Mouse (Mus musculus) layer of hippocampus, adult 2 months (tissue): Measurements from ENCODE around the gene Ddx23. TPM values are rescaled to one million over a fixed set of nuclear protein-coding genes. Genes with fewer than 3 reads are reported as not detected.

Source experiments
- DNase-seq, 2 experiments: peaks; one replicate each; pipeline ENCODE4 v3.0.0; 2022; ENCODE audit warnings: low spot score in 2 of 2
- H3K27ac ChIP-seq: fragments of 200-600 bp; 2 replicates; pipeline ENCODE4 v1.8.1; 2022
- H3K4me3 ChIP-seq: fragments of 200-600 bp; 2 replicates; pipeline ENCODE4 v1.8.1; 2022; ENCODE audit warnings: mild to moderate bottlenecking
- CTCF ChIP-seq: fragments of 200-600 bp; conservative IDR thresholded peaks from 2 replicates; pipeline ENCODE4 v1.8.1; 2022; ENCODE audit warnings: antibody characterized with exemption, mild to moderate bottlenecking, moderate library complexity
- total RNA-seq, 2 experiments: library from RNA; stranded (reverse); gene quantifications; 2 replicates each; pipeline ENCODE4 v1.2.3; 2021

Ddx23 gene
- total RNA-seq, 2 experiments from 2014 or later = 79.7 to 87.4 TPM

DNA sequence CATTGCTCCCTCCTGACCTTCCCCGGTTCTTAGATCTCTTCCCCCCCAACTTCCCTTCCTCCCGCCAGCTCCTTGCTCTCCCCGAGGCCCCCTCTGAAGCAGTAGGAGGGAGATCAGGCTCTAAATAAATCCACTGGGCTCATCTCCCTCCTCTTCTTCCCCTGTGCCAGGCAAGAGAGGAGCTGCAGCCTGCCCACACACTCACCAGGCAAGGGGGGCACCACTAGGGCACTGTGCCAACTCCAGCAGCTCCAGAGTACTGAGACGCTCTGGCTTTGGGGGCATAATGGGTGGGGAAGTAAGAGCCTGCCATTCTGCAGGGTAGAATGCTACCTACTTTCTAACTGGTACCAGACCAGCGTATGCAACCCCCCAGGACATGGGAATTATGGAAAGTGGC is 26.2 kb downstream of the Ddx23 start:
- DNase-seq = no peak
- no peak for TF ChIP-seq CTCF
- Histone ChIP-seq H3K27ac (peak overlapping the region; percentile 84; the same call in 1 of the 2 replicates), H3K4me3 (peak overlapping the region; percentile 67)

DNA sequence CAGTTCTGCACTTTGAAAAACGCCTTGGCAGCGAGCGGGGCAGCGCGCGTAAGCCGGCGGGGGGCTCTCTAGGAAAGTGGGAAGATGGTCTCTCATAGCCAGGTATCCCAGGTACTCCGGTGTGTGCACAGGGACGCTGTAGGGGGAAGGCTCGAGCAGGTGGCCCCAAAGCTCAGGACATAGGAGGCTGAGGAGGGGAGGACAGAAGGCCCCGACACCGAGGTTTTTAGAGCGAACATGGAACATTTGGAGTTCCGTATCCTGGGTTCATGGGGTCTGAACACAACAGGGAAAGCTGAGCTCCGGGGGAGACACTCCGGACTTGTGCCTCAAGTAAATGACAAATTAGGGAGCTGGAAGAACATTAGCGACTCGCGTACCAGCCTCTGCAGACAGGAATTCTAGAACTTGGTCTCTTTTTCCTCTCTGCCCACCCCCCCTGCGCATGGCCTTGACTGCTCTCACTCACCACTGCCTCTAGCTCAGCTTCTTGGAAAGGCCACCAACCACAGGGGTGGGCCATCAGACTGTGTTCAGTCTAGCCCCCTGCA is 27.3 kb downstream of the Ddx23 start:
- DNase-seq = no peak
- peak overlapping the region; percentile 84 for H3K27ac ChIP-seq
- H3K4me3 ChIP-seq = peak overlapping the region; percentile 67
- TF ChIP-seq CTCF = no peak

GRCm38 (mm10) chr15:98634541-98635081 is 28.1 kb downstream of the Ddx23 start:
- no peak for TF ChIP-seq CTCF
- Histone ChIP-seq H3K4me3 (peak overlapping the region; percentile 67), H3K27ac (peak overlapping the region; percentile 84)
- DNase-seq = peak; percentile 74 to 85

GRCm38 (mm10) chr15:98633822-98634470 is 28.7 kb downstream of the Ddx23 start:
- peak overlapping the region; percentile 67 for H3K4me3 ChIP-seq
- TF ChIP-seq CTCF = no peak
- peak overlapping the region; percentile 84 for H3K27ac ChIP-seq
- no peak for DNase-seq

GRCm38 (mm10) chr15:98632921-98633320 is 29.8 kb downstream of the Ddx23 start:
- DNase-seq = no peak
- TF ChIP-seq CTCF = no peak
- no peak overlapping the region for H3K27ac ChIP-seq
- peak overlapping the region; percentile 53; the same call in 1 of the 2 replicates for H3K4me3 ChIP-seq

- Histone ChIP-seq H3K4me3 (peak overlapping the region; percentile 53), H3K27ac (no peak overlapping the region)
- DNase-seq = peak in 1 of 2 experiments; percentile 65
- no peak for TF ChIP-seq CTCF
Observed at GRCm38 (mm10) chr15:98632107-98632744, 30.5 kb downstream of the Ddx23 start.

DNA sequence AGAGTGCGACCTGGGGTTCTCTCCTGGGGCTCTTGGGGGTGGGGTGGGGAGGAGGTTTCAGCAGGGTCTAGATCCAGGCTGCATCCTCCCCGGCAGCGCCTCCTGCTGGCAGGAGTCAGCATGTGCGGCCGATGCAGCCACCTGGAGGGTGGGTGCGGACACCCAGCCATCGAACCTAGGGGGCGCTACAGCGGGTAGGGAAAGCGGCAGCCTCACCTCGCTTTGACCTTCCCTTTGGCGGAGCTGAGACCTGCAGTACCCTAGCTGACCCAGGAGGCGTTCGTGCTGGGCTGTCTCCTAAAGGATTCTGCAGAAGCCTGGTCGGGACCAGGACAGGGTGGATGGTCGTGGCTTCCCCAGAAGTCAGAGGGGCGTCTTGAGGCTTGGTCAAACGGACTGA is 31.2 kb downstream of the Ddx23 start:
- H3K27ac ChIP-seq = no peak overlapping the region
- peak; percentile 99 for TF ChIP-seq CTCF
- no peak overlapping the region; the same call in 1 of the 2 replicates for H3K4me3 ChIP-seq
- peak in 1 of 2 experiments; percentile 78 for DNase-seq

GRCm38 (mm10) chr15:98630540-98630939 is 32.2 kb downstream of the Ddx23 start, which contains the start of gene Cacnb3:
Gene Cacnb3, plus strand, starts transcription at chr15:98630840.
- DNase-seq = no peak
- no peak for TF ChIP-seq CTCF
- H3K27ac ChIP-seq = no peak within 1 kb of the TSS

DNA sequence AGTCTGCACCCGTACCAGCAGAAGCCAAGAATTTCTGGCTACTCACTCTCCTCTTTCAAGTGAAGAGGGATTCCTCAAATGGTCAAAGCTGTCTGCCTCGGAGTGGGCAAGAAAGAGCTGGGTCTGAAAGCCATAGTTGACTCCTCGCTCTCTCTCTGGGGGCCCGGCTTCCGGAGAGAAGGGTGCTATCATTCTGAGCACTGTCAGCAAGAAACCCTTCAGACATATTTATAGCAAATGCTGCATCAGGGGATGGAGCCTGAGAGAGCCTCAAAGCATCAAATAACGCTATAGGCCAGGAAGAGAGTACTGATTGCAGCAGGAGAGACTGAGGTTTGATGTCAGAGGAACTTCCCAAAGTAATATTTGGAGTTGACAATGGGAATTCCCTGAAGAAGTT is 33.2 kb downstream of the Ddx23 start:
- no peak for DNase-seq
- no peak overlapping the region for H3K27ac ChIP-seq
- TF ChIP-seq CTCF = no peak
- no peak overlapping the region for H3K4me3 ChIP-seq

More at GRCm38 (mm10) chr15:98630540-98630939, 32.2 kb downstream of the Ddx23 start, which contains the start of gene Cacnb3:
- no peak within 1 kb of the TSS for H3K4me3 ChIP-seq

DNA sequence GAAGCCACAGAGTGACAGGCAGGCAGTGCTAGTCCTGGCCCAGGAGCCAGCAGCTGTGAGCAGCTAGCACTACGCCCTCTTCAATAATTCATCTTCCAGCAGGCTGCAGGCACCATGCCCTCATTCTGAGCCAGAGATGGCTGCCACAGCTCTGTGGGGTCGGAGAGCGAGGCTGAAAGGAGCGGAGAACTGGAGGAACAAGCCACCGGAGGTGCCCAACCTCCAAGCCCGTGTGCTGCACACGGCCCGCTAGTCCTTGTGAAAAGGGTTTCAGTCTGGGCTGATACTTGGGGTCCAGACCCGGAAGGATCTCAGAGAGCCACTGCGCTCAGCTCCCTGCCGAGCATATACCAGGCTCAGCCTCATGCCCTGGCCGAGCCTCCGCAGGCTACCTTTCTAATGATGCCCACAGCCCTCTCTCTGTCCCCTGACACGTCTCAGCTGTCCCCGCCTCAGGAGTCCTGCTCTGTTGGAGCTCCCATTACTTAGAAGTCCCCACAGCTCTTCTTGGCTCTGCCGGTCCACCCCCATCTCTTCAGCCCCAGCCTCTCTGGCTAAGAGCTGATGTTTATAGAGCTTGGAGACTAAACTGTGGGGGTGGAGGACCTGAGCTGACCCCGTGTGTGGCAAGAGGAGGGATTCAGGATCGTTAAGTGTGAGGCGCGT is 34.0 kb downstream of the Ddx23 start:
- Histone ChIP-seq H3K27ac (peak overlapping the region; percentile 19; the same call in 1 of the 2 replicates), H3K4me3 (peak overlapping the region; percentile 32; the same call in 1 of the 2 replicates)
- TF ChIP-seq CTCF = no peak
- DNase-seq = no peak

DNA sequence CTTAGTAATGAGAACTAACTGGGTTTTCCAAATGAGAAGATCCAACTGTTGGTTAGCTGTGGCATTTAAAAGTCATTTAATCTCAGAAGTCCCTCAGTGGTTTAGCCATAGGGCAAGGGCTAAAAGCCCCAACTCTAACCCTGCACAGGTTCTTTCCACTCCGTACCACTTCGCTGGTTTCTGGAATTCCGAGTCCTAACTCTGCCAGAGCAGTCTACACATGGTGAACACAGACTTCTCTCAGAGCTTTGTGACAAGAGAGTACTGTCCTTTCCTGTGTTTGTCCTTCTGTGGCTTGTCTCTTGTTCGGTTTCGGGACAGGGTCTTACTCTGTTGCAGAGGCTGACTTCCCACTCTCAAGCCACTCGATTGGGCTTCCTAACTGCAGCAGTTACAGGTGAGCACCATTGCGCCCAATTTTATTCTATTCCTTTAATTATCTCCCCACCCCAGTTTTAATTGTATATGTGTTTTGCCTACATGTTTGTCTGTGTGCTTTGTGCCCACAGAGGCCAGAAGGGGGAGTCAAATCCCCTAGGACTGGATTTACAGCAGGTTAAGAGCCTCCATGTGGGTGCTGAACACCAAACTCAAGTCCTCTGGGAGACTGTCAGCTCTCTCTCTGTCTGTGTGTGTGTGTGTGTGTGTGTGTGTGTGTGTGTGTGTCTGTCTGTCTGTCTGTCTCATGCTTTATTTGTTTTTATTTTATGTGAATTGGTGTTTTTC is 36.0 kb downstream of the Ddx23 start:
- TF ChIP-seq CTCF = no peak
- DNase-seq = no peak
- H3K4me3 ChIP-seq = no peak overlapping the region
- H3K27ac ChIP-seq = no peak overlapping the region

DNA sequence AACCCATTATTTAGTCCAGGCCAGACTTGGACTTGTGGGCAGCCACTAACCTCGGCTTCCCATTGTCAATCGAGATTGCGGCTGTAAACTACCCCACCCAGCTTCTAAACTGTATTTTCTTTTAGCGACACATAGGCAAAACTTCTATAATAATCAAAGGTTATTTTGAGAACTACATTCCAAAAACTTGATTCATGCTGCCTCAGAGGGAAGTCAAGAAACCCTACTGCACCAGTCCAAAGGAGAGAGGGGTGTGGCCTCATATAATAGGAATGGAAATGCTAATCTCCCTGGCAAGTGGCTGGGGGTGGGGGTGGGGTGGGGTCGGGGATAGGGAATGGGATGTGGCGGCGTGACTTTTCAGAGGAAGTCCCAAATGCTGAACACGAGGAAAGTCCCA is 36.6 kb downstream of the Ddx23 start:
- Histone ChIP-seq H3K27ac (no peak overlapping the region), H3K4me3 (no peak overlapping the region)
- no peak for TF ChIP-seq CTCF
- DNase-seq = no peak
